Mouse (Mus musculus): ENCODE results near the gene Syt14. TPM values are rescaled to one million over a fixed set of nuclear protein-coding genes. Genes with fewer than 3 reads are reported as not detected.

Gene Syt14
- total and polyA plus RNA-seq, 3 experiments, result not detected

DNA sequence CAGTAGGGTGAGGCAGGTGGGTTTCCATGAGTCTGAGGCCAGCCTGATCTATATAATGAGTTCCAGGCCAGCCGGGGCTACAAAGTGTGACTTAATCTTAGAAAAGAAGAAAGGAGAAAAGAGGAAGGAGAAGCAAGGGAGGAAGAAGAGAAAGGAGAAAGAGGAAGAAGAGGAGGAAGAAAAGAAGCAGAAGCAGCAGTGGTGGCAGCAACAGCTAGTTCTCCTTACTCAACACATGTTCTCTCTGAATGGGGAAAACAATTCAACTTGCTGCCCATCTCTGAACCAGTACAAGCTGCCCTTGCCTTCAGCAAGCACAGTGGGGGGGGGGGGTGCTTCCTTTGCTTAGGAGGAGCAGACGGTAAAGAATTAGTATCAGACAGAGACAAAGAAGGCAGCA lies 96.5 kb downstream of the Syt14 start:
- Histone ChIP-seq H3K4me2 (ENCODE audit: insufficient read depth, low read depth, poor library complexity, severe bottlenecking) (no peak overlapping the region), H3K4me3 (replicated peaks in 1 of 3; ENCODE audit: low read depth in 2 of 3, low read length in 2 of 3, poor library complexity in 1 of 3) (no peak overlapping the region), H3K79me2 (replicated peaks; ENCODE audit: control insufficient read depth, extremely low read depth, insufficient read depth, poor library complexity, severe bottlenecking) (no peaks in the 10 kb centered on the region), H3K27ac (ENCODE audit: insufficient read depth, low read depth) (no peak overlapping the region), H3K36me3 (replicated peaks in 1 of 2; ENCODE audit: control insufficient read depth in 1 of 2, insufficient read depth in 1 of 2, low read length in 1 of 2) (no peaks in the 10 kb centered on the region), H3K4me1 (ENCODE audit: control insufficient read depth in 1 of 2, insufficient read depth in 2 of 2) (peaks cover 0 to 8% of the 10 kb centered on the region in 2 experiments; a peak in 2 of 4 replicates), H3K9ac (ENCODE audit: insufficient read depth, low read depth) (no peak overlapping the region), H3K9me3 (replicated peaks; ENCODE audit: low read length) (no peaks in the 10 kb centered on the region), H3K27me3 (replicated peaks) (no peaks in the 10 kb centered on the region)
- dilution Hi-C loops (cut with MboI; ENCODE audit: extremely low pct_ligation_motif_present, extremely low pct_unique_long_range_greater_than_20kb, low sequenced_read_pairs), result no loop called here
- no peak for DNase-seq (ENCODE audit: extremely low read depth)
- no peak for TF ChIP-seq MYC (IDR thresholded peaks at IDR 0.05; ENCODE audit: low read depth, low read length)
- TF ChIP-seq TCF12 (IDR thresholded peaks at IDR 0.05; ENCODE audit: low read depth, low read length), result no peak
- TF ChIP-seq UBTF (IDR thresholded peaks at IDR 0.05; ENCODE audit: low read depth, low read length), result no peak
- no peak for TF ChIP-seq USF2 (conservative IDR thresholded peaks at IDR 0.05; ENCODE audit: low read depth, low read length)
- no peak for TF ChIP-seq MAFK (IDR thresholded peaks at IDR 0.05; ENCODE audit: insufficient replicate concordance, low read length)
- no peak for TF ChIP-seq BHLHE40 (IDR thresholded peaks at IDR 0.05; ENCODE audit: low read depth, low read length)
- no peak for TF ChIP-seq GABPA (IDR thresholded peaks at IDR 0.05; ENCODE audit: insufficient replicate concordance, low read depth, low read length)
- no peak for TF ChIP-seq SIN3A (IDR thresholded peaks at IDR 0.05; ENCODE audit: low read length)
- TF ChIP-seq MAX (IDR thresholded peaks at IDR 0.05; ENCODE audit: low read length), result no peak
- no peak for TF ChIP-seq ELF1 (IDR thresholded peaks at IDR 0.05; ENCODE audit: low read depth, low read length)
- TF ChIP-seq NRF1 (IDR thresholded peaks at IDR 0.05; ENCODE audit: low read depth, low read length), result no peak
- no peak for TF ChIP-seq JUN (IDR thresholded peaks at IDR 0.05; ENCODE audit: insufficient read depth, low read depth, low read length)
- no peak for TF ChIP-seq MXI1 (IDR thresholded peaks at IDR 0.05; ENCODE audit: low read depth, low read length)
- TF ChIP-seq ETS1 (conservative IDR thresholded peaks at IDR 0.05; ENCODE audit: low read depth, low read length), result no peak
- no peak for TF ChIP-seq JUND (conservative IDR thresholded peaks at IDR 0.05; ENCODE audit: low read depth, low read length)
- TF ChIP-seq TBP (conservative IDR thresholded peaks at IDR 0.05; ENCODE audit: low read depth, low read length), result no peak
- in situ Hi-C loops (cut with MboI; ENCODE audit: low pct_ligation_motif_present, low pct_unique_long_range_greater_than_20kb, low sequenced_read_pairs), result no loop called here

- Histone ChIP-seq H3K4me2 (ENCODE audit: insufficient read depth, low read depth, poor library complexity, severe bottlenecking) (no peak overlapping the region), H3K36me3 (replicated peaks in 1 of 2; ENCODE audit: control insufficient read depth in 1 of 2, insufficient read depth in 1 of 2, low read length in 1 of 2) (no peaks in the 10 kb centered on the region), H3K79me2 (replicated peaks; ENCODE audit: control insufficient read depth, extremely low read depth, insufficient read depth, poor library complexity, severe bottlenecking) (no peaks in the 10 kb centered on the region), H3K27ac (ENCODE audit: insufficient read depth, low read depth) (no peak overlapping the region), H3K9me3 (replicated peaks; ENCODE audit: low read length) (no peaks in the 10 kb centered on the region), H3K4me1 (ENCODE audit: control insufficient read depth in 1 of 2, insufficient read depth in 2 of 2) (peaks cover 0 to 8% of the 10 kb centered on the region in 2 experiments; a peak in 2 of 4 replicates), H3K9ac (ENCODE audit: insufficient read depth, low read depth) (no peak overlapping the region), H3K27me3 (replicated peaks) (no peaks in the 10 kb centered on the region), H3K4me3 (replicated peaks in 1 of 3; ENCODE audit: low read depth in 2 of 3, low read length in 2 of 3, poor library complexity in 1 of 3) (no peak overlapping the region)
- DNase-seq (ENCODE audit: extremely low read depth), result no peak
- in situ Hi-C loops (cut with MboI; ENCODE audit: low pct_ligation_motif_present, low pct_unique_long_range_greater_than_20kb, low sequenced_read_pairs), result no loop called here
- no peak for TF ChIP-seq ZNF384 (IDR thresholded peaks at IDR 0.05; ENCODE audit: low read depth, low read length)
- no peak for TF ChIP-seq GABPA (IDR thresholded peaks at IDR 0.05; ENCODE audit: insufficient replicate concordance, low read depth, low read length)
- TF ChIP-seq USF2 (conservative IDR thresholded peaks at IDR 0.05; ENCODE audit: low read depth, low read length), result no peak
- TF ChIP-seq TCF12 (IDR thresholded peaks at IDR 0.05; ENCODE audit: low read depth, low read length), result no peak
- TF ChIP-seq EP300 (IDR thresholded peaks at IDR 0.05; ENCODE audit: low read length), result no peak
- TF ChIP-seq RAD21 (IDR thresholded peaks at IDR 0.05; ENCODE audit: low read depth, low read length), result no peak
- no peak for TF ChIP-seq SMC3 (IDR thresholded peaks at IDR 0.05; ENCODE audit: low read depth, low read length)
- TF ChIP-seq HCFC1 (IDR thresholded peaks at IDR 0.05; ENCODE audit: low read depth, low read length), result no peak
- TF ChIP-seq BHLHE40 (IDR thresholded peaks at IDR 0.05; ENCODE audit: low read depth, low read length), result no peak
- no peak for TF ChIP-seq ZKSCAN1 (IDR thresholded peaks at IDR 0.05; ENCODE audit: borderline replicate concordance, low read depth, low read length)
- no peak for TF ChIP-seq PAX5 (IDR thresholded peaks at IDR 0.05; ENCODE audit: low read length)
- dilution Hi-C loops (cut with MboI; ENCODE audit: extremely low pct_ligation_motif_present, extremely low pct_unique_long_range_greater_than_20kb, low sequenced_read_pairs), result no loop called here
Measured at GRCm38 (mm10) chr1:192937956-192938355, 97.6 kb downstream of the Syt14 start.
